Mouse (Mus musculus): ENCODE measurements around the gene Ccrl2. TPM values are rescaled to one million over a fixed set of nuclear protein-coding genes. Genes with fewer than 3 reads are reported as not detected.

Gene Ccrl2
- polyA plus RNA-seq, 1 experiment = 3.4 TPM

DNA sequence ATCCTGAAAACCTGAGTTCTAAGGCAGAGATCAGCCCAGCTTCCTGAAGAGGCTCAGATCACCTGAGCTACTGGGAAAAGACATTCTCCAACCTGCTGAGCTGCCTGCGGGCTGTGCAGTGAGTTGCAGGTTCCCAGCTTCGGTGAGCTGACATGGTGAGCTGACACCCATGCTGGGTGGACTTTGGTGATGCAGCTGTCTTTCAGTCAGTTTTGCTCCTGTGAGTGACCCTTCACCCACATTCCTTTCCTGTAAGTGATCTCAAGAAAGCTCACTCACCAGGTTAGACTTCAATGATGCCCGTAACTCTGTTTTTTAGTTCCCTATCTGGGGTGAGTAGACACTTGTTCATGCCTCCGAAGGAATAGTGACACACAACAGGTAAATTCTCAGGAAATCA lies 28.0 kb upstream of the Ccrl2 start:
- Histone ChIP-seq H3K27me3 (ENCODE audit: control insufficient read depth, insufficient read depth, low read length) (no peaks in the 10 kb centered on the region), H3K4me3 (ENCODE audit: low read depth, low read length) (no peak overlapping the region), H3K4me1 (ENCODE audit: control insufficient read depth, insufficient read depth, insufficient read length, low read length) (no peaks in the 10 kb centered on the region), H3K27ac (ENCODE audit: insufficient read depth, low read depth, low read length) (no peak overlapping the region), H3K36me3 (ENCODE audit: control insufficient read depth, insufficient read depth, low read length) (no peaks in the 10 kb centered on the region)
- 42% methylated on average over 4 of the region's 4 CpGs for WGBS
- no peak for TF ChIP-seq POLR2A (IDR thresholded peaks at IDR 0.05; ENCODE audit: low read depth, low read length)
- TF ChIP-seq CTCF (IDR thresholded peaks at IDR 0.05; ENCODE audit: extremely low read depth, insufficient read length, insufficient replicate concordance, low read depth, low read length) = no peak

GRCm38 (mm10) chr9:111081765-111082164 lies 24.4 kb upstream of the Ccrl2 start:
- 88% methylated on average over 5 of the region's 5 CpGs for WGBS
- Histone ChIP-seq H3K36me3 (ENCODE audit: control insufficient read depth, insufficient read depth, low read length) (no peaks in the 10 kb centered on the region), H3K27me3 (ENCODE audit: control insufficient read depth, insufficient read depth, low read length) (no peaks in the 10 kb centered on the region), H3K4me3 (ENCODE audit: low read depth, low read length) (no peak overlapping the region), H3K4me1 (ENCODE audit: control insufficient read depth, insufficient read depth, insufficient read length, low read length) (no peaks in the 10 kb centered on the region), H3K27ac (ENCODE audit: insufficient read depth, low read depth, low read length) (no peak overlapping the region)
- TF ChIP-seq POLR2A (IDR thresholded peaks at IDR 0.05; ENCODE audit: low read depth, low read length) (no peak), CTCF (IDR thresholded peaks at IDR 0.05; ENCODE audit: extremely low read depth, insufficient read length, insufficient replicate concordance, low read depth, low read length) (no peak)

GRCm38 (mm10) chr9:111080801-111081200 lies 23.5 kb upstream of the Ccrl2 start:
- Histone ChIP-seq H3K27ac (ENCODE audit: insufficient read depth, low read depth, low read length) (no peak overlapping the region), H3K27me3 (ENCODE audit: control insufficient read depth, insufficient read depth, low read length) (no peaks in the 10 kb centered on the region), H3K4me3 (ENCODE audit: low read depth, low read length) (no peak overlapping the region), H3K4me1 (ENCODE audit: control insufficient read depth, insufficient read depth, insufficient read length, low read length) (no peaks in the 10 kb centered on the region), H3K36me3 (ENCODE audit: control insufficient read depth, insufficient read depth, low read length) (no peaks in the 10 kb centered on the region)
- 88% methylated on average over 8 of the region's 8 CpGs for WGBS
- no peak for TF ChIP-seq POLR2A (IDR thresholded peaks at IDR 0.05; ENCODE audit: low read depth, low read length)
- no peak for TF ChIP-seq CTCF (IDR thresholded peaks at IDR 0.05; ENCODE audit: extremely low read depth, insufficient read length, insufficient replicate concordance, low read depth, low read length)

- H3K36me3 ChIP-seq (ENCODE audit: control insufficient read depth, insufficient read depth, low read length) = no peaks in the 10 kb centered on the region
- TF ChIP-seq POLR2A (IDR thresholded peaks at IDR 0.05; ENCODE audit: low read depth, low read length) = no peak
- peak; percentile 41; the same call in 1 of the 2 replicates for TF ChIP-seq CTCF (IDR thresholded peaks at IDR 0.05; ENCODE audit: extremely low read depth, insufficient read length, insufficient replicate concordance, low read depth, low read length)
Measured at GRCm38 (mm10) chr9:111077745-111078144, 20.4 kb upstream of the Ccrl2 start.

GRCm38 (mm10) chr9:111072971-111073370 lies 15.7 kb upstream of the Ccrl2 start:
- WGBS = 76% methylated on average over 4 of the region's 4 CpGs
- Histone ChIP-seq H3K27ac (ENCODE audit: insufficient read depth, low read depth, low read length) (no peak overlapping the region), H3K36me3 (ENCODE audit: control insufficient read depth, insufficient read depth, low read length) (no peaks in the 10 kb centered on the region), H3K4me3 (ENCODE audit: low read depth, low read length) (no peak overlapping the region), H3K27me3 (ENCODE audit: control insufficient read depth, insufficient read depth, low read length) (no peaks in the 10 kb centered on the region), H3K4me1 (ENCODE audit: control insufficient read depth, insufficient read depth, insufficient read length, low read length) (no peaks in the 10 kb centered on the region)
- TF ChIP-seq CTCF (IDR thresholded peaks at IDR 0.05; ENCODE audit: extremely low read depth, insufficient read length, insufficient replicate concordance, low read depth, low read length) = no peak
- TF ChIP-seq POLR2A (IDR thresholded peaks at IDR 0.05; ENCODE audit: low read depth, low read length) = no peak

More at GRCm38 (mm10) chr9:111077745-111078144, 20.4 kb upstream of the Ccrl2 start:
- Histone ChIP-seq H3K27me3 (ENCODE audit: control insufficient read depth, insufficient read depth, low read length) (no peaks in the 10 kb centered on the region), H3K4me3 (ENCODE audit: low read depth, low read length) (no peak overlapping the region), H3K27ac (ENCODE audit: insufficient read depth, low read depth, low read length) (no peak overlapping the region), H3K4me1 (ENCODE audit: control insufficient read depth, insufficient read depth, insufficient read length, low read length) (no peaks in the 10 kb centered on the region)
- WGBS = 67% methylated on average over 5 of the region's 5 CpGs

DNA sequence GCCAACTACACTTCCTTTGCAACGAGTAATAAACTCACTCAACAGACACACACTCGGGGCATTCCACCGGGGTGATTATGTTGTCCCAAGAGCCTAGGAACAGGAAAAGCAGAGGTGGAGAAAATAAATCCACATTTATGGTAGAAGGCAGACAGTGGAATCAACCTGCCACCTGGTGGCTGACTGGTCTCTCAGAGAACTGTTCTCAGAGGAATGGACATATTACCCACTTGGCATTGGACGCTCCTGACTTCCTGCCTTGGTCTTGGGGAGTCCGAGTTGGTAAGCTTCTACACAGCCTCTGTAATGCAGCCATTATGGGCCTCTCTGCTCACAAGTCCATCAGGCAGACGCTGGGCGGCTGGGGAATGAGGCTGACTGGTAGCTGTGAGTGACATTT lies 14.9 kb upstream of the Ccrl2 start:
- Histone ChIP-seq H3K27ac (ENCODE audit: insufficient read depth, low read depth, low read length) (no peak overlapping the region), H3K27me3 (ENCODE audit: control insufficient read depth, insufficient read depth, low read length) (no peaks in the 10 kb centered on the region), H3K4me3 (ENCODE audit: low read depth, low read length) (no peak overlapping the region), H3K36me3 (ENCODE audit: control insufficient read depth, insufficient read depth, low read length) (no peaks in the 10 kb centered on the region), H3K4me1 (ENCODE audit: control insufficient read depth, insufficient read depth, insufficient read length, low read length) (no peaks in the 10 kb centered on the region)
- WGBS = 20% methylated on average over 7 of the region's 7 CpGs
- TF ChIP-seq POLR2A (IDR thresholded peaks at IDR 0.05; ENCODE audit: low read depth, low read length) (no peak), CTCF (IDR thresholded peaks at IDR 0.05; ENCODE audit: extremely low read depth, insufficient read length, insufficient replicate concordance, low read depth, low read length) (peak; percentile 38; the same call in 1 of the 2 replicates)

- Histone ChIP-seq H3K4me3 (ENCODE audit: low read depth, low read length) (no peak overlapping the region), H3K27ac (ENCODE audit: insufficient read depth, low read depth, low read length) (no peak overlapping the region), H3K36me3 (ENCODE audit: control insufficient read depth, insufficient read depth, low read length) (no peaks in the 10 kb centered on the region), H3K4me1 (ENCODE audit: control insufficient read depth, insufficient read depth, insufficient read length, low read length) (no peaks in the 10 kb centered on the region), H3K27me3 (ENCODE audit: control insufficient read depth, insufficient read depth, low read length) (no peaks in the 10 kb centered on the region)
- 28% methylated on average over 4 of the region's 4 CpGs for WGBS
- TF ChIP-seq POLR2A (IDR thresholded peaks at IDR 0.05; ENCODE audit: low read depth, low read length) (no peak), CTCF (IDR thresholded peaks at IDR 0.05; ENCODE audit: extremely low read depth, insufficient read length, insufficient replicate concordance, low read depth, low read length) (peak; percentile 67; the same call in 1 of the 2 replicates)
Measured at GRCm38 (mm10) chr9:111070546-111070961, 13.2 kb upstream of the Ccrl2 start.

Data from small intestine, adult 2 months (tissue).